In genomic region chr1:135542080-135542479, GRCm38 (mm10) we compare ENCODE assay signal across 14 mouse cellular contexts.
"Had no signal": no experiment of that assay in that cellular context is flagged by ENCODE, and none has a peak within 500 bp of the region (broad histone marks: within the 10 kb centered on the region; RNA-seq: fewer than 3 reads in every experiment).

No protein-coding gene starts in this region.

- ATAC-seq: liver, embryonic 12.5 days; midbrain, embryonic 16.5 days had no signal

- H3K4me2 ChIP-seq: limb, embryonic 15.5 days; liver, embryonic 12.5 days; lung, embryonic 15.5 days; midbrain, embryonic 12.5 days; stomach, embryonic 15.5 days had no signal

- H3K4me3 ChIP-seq: limb, embryonic 15.5 days; liver, embryonic 12.5 days; lung, embryonic 15.5 days; megakaryocyte, embryonic 14.5 days; midbrain, embryonic 12.5 days; stomach, embryonic 15.5 days had no signal

- H3K4me1 ChIP-seq: liver, embryonic 12.5 days had no signal

- H3K36me3 ChIP-seq: limb, embryonic 15.5 days; liver, embryonic 12.5 days; lung, embryonic 15.5 days; stomach, embryonic 15.5 days had no signal

- H3K27me3 ChIP-seq: limb, embryonic 15.5 days; liver, embryonic 12.5 days; lung, embryonic 15.5 days; megakaryocyte, embryonic 14.5 days; midbrain, embryonic 12.5 days; stomach, embryonic 15.5 days had no signal

- H3K9me3 ChIP-seq: limb, embryonic 15.5 days; liver, embryonic 12.5 days; lung, embryonic 15.5 days; megakaryocyte, embryonic 14.5 days; midbrain, embryonic 12.5 days; stomach, embryonic 15.5 days had no signal

- H3K27ac ChIP-seq: liver, embryonic 12.5 days; lung, embryonic 15.5 days; macrophage; midbrain, embryonic 12.5 days; stomach, embryonic 15.5 days had no signal

- H3K9ac ChIP-seq: limb, embryonic 15.5 days; liver, embryonic 12.5 days; lung, embryonic 15.5 days; stomach, embryonic 15.5 days had no signal

- DNase-seq: kidney, postnatal 14 days; left cerebral cortex, postnatal 4 days; lung, postnatal 14 days; right cerebral cortex, postnatal 14 days; thymus, adult 2 months; thymus, postnatal 25 days had no signal
